Mouse (Mus musculus) heart, embryonic 11.5 days (tissue): ENCODE measurements around the gene Fam131a. TPM values are rescaled to one million over a fixed set of nuclear protein-coding genes. Genes with fewer than 3 reads are reported as not detected.

ENCODE experiments used
- ATAC-seq: fragments of 200-750 bp; cut with Nextera tagmentation; replicated peaks from 2 replicates; pipeline ENCODE4 v1.8.0; 2017; ENCODE audit warnings: moderate library complexity; ENCODE audit not compliant: insufficient number of reproducible peaks, low FRiP score, low TSS enrichment
- H3K27ac ChIP-seq: fragments of 300-500 bp; sonication (generic); 2 replicates; pipeline ENCODE4 v1.5.1; 2014; ENCODE audit warnings: mild to moderate bottlenecking, low read depth, low read length
- H3K27me3 ChIP-seq: fragments of 300-500 bp; sonication (generic); 2 replicates; pipeline ENCODE4 v1.6.1; 2014; ENCODE audit warnings: mild to moderate bottlenecking, low read length, mixed read lengths; ENCODE audit not compliant: control insufficient read depth, insufficient read depth
- H3K36me3 ChIP-seq: fragments of 300-500 bp; sonication (generic); 2 replicates; pipeline ENCODE4 v1.6.1; 2014; ENCODE audit warnings: mild to moderate bottlenecking, low read length, moderate library complexity, mixed read lengths; ENCODE audit not compliant: control insufficient read depth, insufficient read depth
- H3K4me1 ChIP-seq: fragments of 300-500 bp; sonication (generic); 2 replicates; pipeline ENCODE4 v1.6.1; 2014; ENCODE audit warnings: low read length; ENCODE audit not compliant: control insufficient read depth, insufficient read depth
- H3K4me2 ChIP-seq: fragments of 300-500 bp; sonication (generic); 2 replicates; pipeline ENCODE4 v1.6.1; 2014; ENCODE audit warnings: mild to moderate bottlenecking, moderate library complexity
- H3K4me3 ChIP-seq: fragments of 300-500 bp; sonication (generic); 2 replicates; pipeline ENCODE4 v1.5.1; 2014; ENCODE audit warnings: low read depth, low read length
- H3K9ac ChIP-seq: fragments of 300-500 bp; sonication (generic); 2 replicates; pipeline ENCODE4 v1.6.1; 2014; ENCODE audit warnings: mild to moderate bottlenecking, low read depth, low read length, moderate library complexity
- H3K9me3 ChIP-seq: fragments of 300-500 bp; sonication (generic); replicated peaks from 2 replicates; pipeline ENCODE4 v1.6.1; 2016; ENCODE audit warnings: low read length; ENCODE audit not compliant: control insufficient read depth
- WGBS: fragments of 180-500 bp; shearing (Covaris S2); extraction: QIAGEN DNeasy Blood & Tissue Kit; methylation state at CpG from one replicate; pipeline ENCODE4 v1.1.7; 2014; ENCODE audit not compliant: insufficient replicate concordance; 5-methylcytosine and 5-hydroxymethylcytosine counted together
- polyA plus RNA-seq: library from polyadenylated mRNA; unstranded; fragments of >200 nt; fragmentation: Nextera tagmentation; extraction: Ambion mirVana; gene quantifications from 2 replicates; pipeline ENCODE4 v1.2.1, GENCODE M21; 2014

Fam131a gene
- polyA plus RNA-seq, 1 experiment from 2014 or later, result 2.6 TPM

GRCm38 (mm10) chr16:20708939-20709734 lies 16.1 kb downstream of the Fam131a start:
- ATAC-seq, result no peak
- no peak overlapping the region for H3K4me2 ChIP-seq
- H3K4me3 ChIP-seq, result no peak overlapping the region
- H3K9me3 ChIP-seq, result no peaks in the 10 kb centered on the region
- peaks cover 7% of the 10 kb centered on the region for H3K4me1 ChIP-seq
- no peak overlapping the region for H3K27ac ChIP-seq
- 75% methylated on average over 19 of the region's 19 CpGs for WGBS
- no peak overlapping the region for H3K9ac ChIP-seq
- H3K27me3 ChIP-seq, result no peaks in the 10 kb centered on the region
- H3K36me3 ChIP-seq, result peaks cover 4% of the 10 kb centered on the region; the same call in 1 of the 2 replicates

- Histone ChIP-seq H3K4me2 (no peak overlapping the region), H3K27me3 (no peaks in the 10 kb centered on the region), H3K9me3 (no peaks in the 10 kb centered on the region), H3K4me1 (peaks cover 12% of the 10 kb centered on the region), H3K9ac (no peak overlapping the region), H3K27ac (no peak overlapping the region), H3K4me3 (no peak overlapping the region), H3K36me3 (peaks cover 4% of the 10 kb centered on the region; the same call in 1 of the 2 replicates)
- ATAC-seq, result no peak
- WGBS, result 94% methylated on average over 11 of the region's 11 CpGs
These were observed 17.3 kb downstream of the Fam131a start for GRCm38 (mm10) chr16:20710370-20710769.

GRCm38 (mm10) chr16:20710810-20711209 lies 17.8 kb downstream of the Fam131a start:
- Histone ChIP-seq H3K36me3 (peaks cover 4% of the 10 kb centered on the region; the same call in 1 of the 2 replicates), H3K9ac (no peak overlapping the region), H3K27ac (no peak overlapping the region), H3K4me3 (no peak overlapping the region), H3K27me3 (no peaks in the 10 kb centered on the region), H3K9me3 (no peaks in the 10 kb centered on the region), H3K4me2 (no peak overlapping the region), H3K4me1 (peaks cover 14% of the 10 kb centered on the region)
- ATAC-seq, result no peak
- 73% methylated on average over 4 of the region's 4 CpGs for WGBS

- peaks cover 21% of the 10 kb centered on the region for H3K4me1 ChIP-seq
- 70% methylated on average over 9 of the region's 9 CpGs for WGBS
- ATAC-seq, result no peak
- H3K4me2 ChIP-seq, result no peak overlapping the region
- no peaks in the 10 kb centered on the region for H3K27me3 ChIP-seq
- H3K36me3 ChIP-seq, result no peaks in the 10 kb centered on the region
- H3K9ac ChIP-seq, result no peak overlapping the region
- no peaks in the 10 kb centered on the region for H3K9me3 ChIP-seq
- no peak overlapping the region for H3K4me3 ChIP-seq
- H3K27ac ChIP-seq, result no peak overlapping the region
These were observed 19.1 kb downstream of the Fam131a start for GRCm38 (mm10) chr16:20712190-20712589.

- Histone ChIP-seq H3K4me3 (no peak overlapping the region), H3K9ac (no peak overlapping the region), H3K4me1 (peaks cover 21% of the 10 kb centered on the region), H3K36me3 (no peaks in the 10 kb centered on the region), H3K4me2 (peak overlapping the region; percentile 90), H3K27me3 (no peaks in the 10 kb centered on the region), H3K27ac (no peak overlapping the region), H3K9me3 (no peaks in the 10 kb centered on the region)
- 51% methylated on average over 7 of the region's 7 CpGs for WGBS
- ATAC-seq, result no peak
These were observed 19.8 kb downstream of the Fam131a start for GRCm38 (mm10) chr16:20712889-20713288.

GRCm38 (mm10) chr16:20714307-20715080 lies 21.5 kb downstream of the Fam131a start:
- WGBS, result 37% methylated on average over 11 of the region's 11 CpGs
- H3K27me3 ChIP-seq, result no peaks in the 10 kb centered on the region
- H3K9ac ChIP-seq, result 0 out of 2 replicates have a peak overlapping the region, but pooled peaks have one; percentile 10
- H3K36me3 ChIP-seq, result no peaks in the 10 kb centered on the region
- H3K27ac ChIP-seq, result no peak overlapping the region
- peak overlapping the region; percentile 61; the same call in 1 of the 2 replicates for H3K4me3 ChIP-seq
- H3K4me1 ChIP-seq, result peaks cover 27% of the 10 kb centered on the region
- H3K9me3 ChIP-seq, result no peaks in the 10 kb centered on the region
- ATAC-seq, result no peak
- peak overlapping the region; percentile 90 for H3K4me2 ChIP-seq

GRCm38 (mm10) chr16:20715161-20715560 lies 22.1 kb downstream of the Fam131a start:
- H3K36me3 ChIP-seq, result no peaks in the 10 kb centered on the region; the same call in 1 of the 2 replicates
- H3K27ac ChIP-seq, result no peak overlapping the region
- H3K9ac ChIP-seq, result peak overlapping the region; percentile 75
- peak overlapping the region; percentile 61 for H3K4me3 ChIP-seq
- H3K4me1 ChIP-seq, result peaks cover 27% of the 10 kb centered on the region
- H3K4me2 ChIP-seq, result peak overlapping the region; percentile 90
- no peaks in the 10 kb centered on the region for H3K27me3 ChIP-seq
- WGBS, result 45% methylated on average over 2 of the region's 2 CpGs
- ATAC-seq, result no peak
- H3K9me3 ChIP-seq, result no peaks in the 10 kb centered on the region

- Histone ChIP-seq H3K4me1 (peaks cover 27% of the 10 kb centered on the region), H3K36me3 (peaks cover 4% of the 10 kb centered on the region; the same call in 1 of the 2 replicates), H3K4me2 (peak overlapping the region; percentile 90), H3K9me3 (no peaks in the 10 kb centered on the region), H3K27me3 (no peaks in the 10 kb centered on the region), H3K9ac (peak overlapping the region; percentile 75), H3K4me3 (peak overlapping the region; percentile 61), H3K27ac (peak overlapping the region; percentile 88)
- 2% methylated on average over 12 of the region's 12 CpGs for WGBS
- no peak for ATAC-seq
These were observed 22.5 kb downstream of the Fam131a start for GRCm38 (mm10) chr16:20715566-20715965.
